Comparison of ENCODE assay signal across 8 mouse cellular contexts in the genomic region with DNA sequence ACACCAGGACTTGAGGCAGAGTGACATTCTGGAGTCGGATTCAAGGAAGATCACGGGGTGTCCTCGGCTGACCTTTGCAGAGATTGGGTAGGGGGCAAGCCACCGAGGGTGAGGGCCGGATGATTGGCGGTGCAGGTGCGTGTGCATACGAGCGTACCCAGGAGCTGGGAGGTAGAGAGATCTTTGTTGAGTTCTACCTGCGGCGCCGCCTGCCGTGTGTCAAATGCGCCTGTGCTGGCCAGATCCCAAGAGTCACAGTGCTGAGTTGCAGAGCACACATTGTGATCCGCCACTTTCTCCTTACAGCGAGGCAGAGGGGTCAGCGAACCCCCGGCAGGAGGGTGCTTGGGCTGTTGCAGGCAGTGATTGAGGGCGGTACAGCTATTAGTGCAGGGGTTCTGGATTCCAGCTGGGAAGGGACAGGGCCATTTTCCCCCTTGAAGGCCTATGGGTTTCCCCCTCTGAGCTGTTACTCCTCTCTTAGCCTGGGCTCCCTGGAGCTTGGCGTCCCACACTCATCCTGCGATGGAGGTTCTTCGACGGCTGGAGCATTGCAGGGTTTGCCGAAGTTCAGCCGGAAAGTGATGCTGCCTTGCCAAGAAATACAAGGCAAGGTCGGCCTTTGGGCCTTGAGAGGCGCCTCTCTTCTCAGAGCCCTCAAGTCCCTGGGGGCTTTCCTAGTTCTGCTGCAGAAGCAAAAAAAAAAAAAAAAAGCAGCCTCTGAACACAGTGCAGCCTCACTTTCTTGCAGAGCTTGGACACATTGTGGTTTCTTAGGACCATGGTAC. TPM values are rescaled to one million over a fixed set of nuclear protein-coding genes. Genes with fewer than 3 reads are reported as not detected.
A peak's percentile ranks its signal among the peaks of the same experiment; 100 is the strongest.
DNase-seq lines count a peak whose midpoint lies in the region; ATAC-seq and TF ChIP-seq lines count a peak whose summit lies in the region.

No protein-coding gene starts in this region.

- H3K9me3 ChIP-seq in neural tube, embryonic 11.5 days (ENCODE audit: control insufficient read depth, low read length) = no peaks in the 10 kb centered on the region
- no peaks in the 10 kb centered on the region for H3K9me3 ChIP-seq in intestine, postnatal 0 days (ENCODE audit: control insufficient read depth)
- no peaks in the 10 kb centered on the region for H3K9me3 ChIP-seq in liver, embryonic 16.5 days (replicated peaks; ENCODE audit: control insufficient read depth, low read length)

- 0 out of 2 replicates have a peak overlapping the region, but pooled peaks have one; percentile 39 for H3K27ac ChIP-seq in neural tube, embryonic 11.5 days (ENCODE audit: low read depth, low read length)
- 0 out of 2 replicates have a peak overlapping the region, but pooled peaks have one; percentile 7 for H3K27ac ChIP-seq in intestine, postnatal 0 days (ENCODE audit: low read depth, low read length)
- H3K27ac ChIP-seq in liver, embryonic 16.5 days (ENCODE audit: low read length) = 0 out of 2 replicates have a peak overlapping the region, but pooled peaks have one; percentile 37

- peak overlapping the region; percentile 63 for H3K9ac ChIP-seq in neural tube, embryonic 11.5 days (ENCODE audit: low read length)
- peak overlapping the region; percentile 59; the same call in 1 of the 2 replicates for H3K9ac ChIP-seq in intestine, postnatal 0 days (ENCODE audit: low read depth, low read length)
- peak overlapping the region; percentile 34 for H3K9ac ChIP-seq in liver, embryonic 16.5 days (ENCODE audit: low read depth, low read length)

- H3K4me3 ChIP-seq in neural tube, embryonic 11.5 days (ENCODE audit: low read depth, low read length) = peak overlapping the region; percentile 57
- H3K4me3 ChIP-seq in intestine, postnatal 0 days (ENCODE audit: low read depth, low read length) = peak overlapping the region; percentile 71
- H3K4me3 ChIP-seq in liver, embryonic 16.5 days (ENCODE audit: low read depth, low read length) = peak overlapping the region; percentile 65

- no peaks in the 10 kb centered on the region for H3K36me3 ChIP-seq in neural tube, embryonic 11.5 days (ENCODE audit: control insufficient read depth, insufficient read depth, low read length)
- no peaks in the 10 kb centered on the region for H3K36me3 ChIP-seq in intestine, postnatal 0 days (ENCODE audit: control insufficient read depth, insufficient read depth)
- H3K36me3 ChIP-seq in liver, embryonic 16.5 days (ENCODE audit: control insufficient read depth, insufficient read depth) = no peaks in the 10 kb centered on the region

- no peaks in the 10 kb centered on the region for H3K4me1 ChIP-seq in neural tube, embryonic 11.5 days (ENCODE audit: control insufficient read depth, insufficient read depth, low read length)
- 0 out of 2 replicates have a peak, but pooled peaks cover 7% of the 10 kb centered on the region for H3K4me1 ChIP-seq in intestine, postnatal 0 days (replicated peaks; ENCODE audit: control insufficient read depth, insufficient read depth, low read length)
- H3K4me1 ChIP-seq in liver, embryonic 16.5 days (ENCODE audit: control insufficient read depth, low read depth, low read length) = no peaks in the 10 kb centered on the region

- 5% methylated on average over 27 of the region's 27 CpGs for WGBS in neural tube, embryonic 11.5 days
- 7% methylated on average over 27 of the region's 27 CpGs for WGBS in intestine, postnatal 0 days
- 11% methylated on average over 27 of the region's 27 CpGs for WGBS in liver, embryonic 16.5 days (ENCODE audit: insufficient replicate concordance)

- intact Hi-C loops in gastrocnemius, postnatal 14 days (cut with DNase I; ENCODE audit: low total_unique reads) = no loop called here

- no peaks in the 10 kb centered on the region for H3K27me3 ChIP-seq in neural tube, embryonic 11.5 days (ENCODE audit: control insufficient read depth, insufficient read depth, low read length)
- H3K27me3 ChIP-seq in intestine, postnatal 0 days (replicated peaks; ENCODE audit: control insufficient read depth, insufficient read depth, low read length) = no peaks in the 10 kb centered on the region
- H3K27me3 ChIP-seq in liver, embryonic 16.5 days (ENCODE audit: control insufficient read depth, insufficient read depth, low read depth, low read length) = no peaks in the 10 kb centered on the region; the same call in 1 of the 2 replicates

- ATAC-seq in neural tube, embryonic 11.5 days (ENCODE audit: insufficient read depth, low FRiP score, low TSS enrichment) = peak; percentile 56
- ATAC-seq in intestine, postnatal 0 days = peak; percentile 39
- ATAC-seq in liver, embryonic 16.5 days (ENCODE audit: low read depth) = peak; percentile 35; the same call in 1 of the 2 replicates
- ATAC-seq in neutrophil, adult 5-6 weeks (ENCODE audit: extremely low read depth, insufficient number of reproducible peaks, low FRiP score, poor library complexity, severe bottlenecking) = 0 out of 2 replicates have a peak, but pooled peaks have one; percentile 15
- ATAC-seq in activated CD4-positive, CD25-positive, alpha-beta regulatory T cell, adult 4 months = no peak

- no peak for TF ChIP-seq CTCF in intestine, postnatal 0 days (IDR thresholded peaks at IDR 0.05; ENCODE audit: low read depth)

- peak overlapping the region; percentile 92 for H3K4me2 ChIP-seq in neural tube, embryonic 11.5 days (ENCODE audit: low read depth)
- peak overlapping the region; percentile 93 for H3K4me2 ChIP-seq in intestine, postnatal 0 days (replicated peaks; ENCODE audit: low read depth)
- peak overlapping the region; percentile 79 for H3K4me2 ChIP-seq in liver, embryonic 16.5 days (ENCODE audit: low read depth, low read length)

- peak; percentile 23 for DNase-seq in neural tube, embryonic 11.5 days (ENCODE audit: low spot score)
- DNase-seq in neural tube, embryonic 10.5 days (ENCODE audit: extremely low spot score, low spot score) = no peak
- DNase-seq in cerebellum, adult 8-10 months = peak; percentile 7
- DNase-seq in gastrocnemius, postnatal 14 days = peak; percentile 31

RNA-seq across cellular contexts. Expression of gene Rin2, which starts 0.9 kb away (rescaled TPM):
- 18.1 and 22.0 TPM in 2 replicates for polyA plus RNA-seq in neural tube, embryonic 11.5 days (2014; fragmentation: Nextera tagmentation; extraction: Ambion mirVana)
- 10 to 100 TPM; 20.0 to 23.5 TPM for total RNA-seq in gastrocnemius, postnatal 14 days (2021)
- 10.2 and 11.9 TPM in 2 replicates for polyA plus RNA-seq in intestine, postnatal 0 days (2015; fragmentation: Nextera tagmentation; extraction: Ambion mirVana)
- polyA plus RNA-seq in liver, embryonic 16.5 days (2015; fragmentation: Nextera tagmentation; extraction: Ambion mirVana) = 2.0 and 2.6 TPM in 2 replicates
- total RNA-seq in neutrophil, adult 5-6 weeks (2017) = 18.0 and 21.3 TPM in 2 replicates
- polyA plus RNA-seq in activated CD4-positive, CD25-positive, alpha-beta regulatory T cell, adult 4 months (2017; shearing (Covaris generic)) = 1 to 10 TPM; 1.6 to 4.3 TPM
